Mouse (Mus musculus): Measurements from ENCODE around the gene A030005K14Rik. TPM values are rescaled to one million over a fixed set of nuclear protein-coding genes. Genes with fewer than 3 reads are reported as not detected.

A030005K14Rik gene
- polyA plus RNA-seq, 1 experiment from 2014 or later: not detected

GRCm38 (mm10) chr1:83084790-83085189, 25.6 kb upstream of the A030005K14Rik start:
- H3K9me3 ChIP-seq (replicated peaks; ENCODE audit: control insufficient read depth, low read length): no peaks in the 10 kb centered on the region
- no peak overlapping the region for H3K4me3 ChIP-seq (ENCODE audit: low read depth, low read length)
- H3K9ac ChIP-seq (replicated peaks; ENCODE audit: low read length): no peak overlapping the region
- H3K4me2 ChIP-seq (ENCODE audit: low read depth, low read length): no peak overlapping the region
- 90% methylated on average over 2 of the region's 2 CpGs for WGBS
- H3K36me3 ChIP-seq (replicated peaks; ENCODE audit: control insufficient read depth, insufficient read depth, low read depth, low read length): no peaks in the 10 kb centered on the region
- H3K27me3 ChIP-seq (ENCODE audit: control insufficient read depth, insufficient read depth, low read length): no peaks in the 10 kb centered on the region
- H3K4me1 ChIP-seq (ENCODE audit: control insufficient read depth, insufficient read depth, low read length): no peaks in the 10 kb centered on the region
- no peak overlapping the region for H3K27ac ChIP-seq (replicated peaks; ENCODE audit: low read depth, low read length)
- no peak for ATAC-seq (replicated peaks; ENCODE audit: insufficient number of reproducible peaks, low FRiP score, low TSS enrichment, low read depth)
- DNase-seq (ENCODE audit: low spot score): no peak

GRCm38 (mm10) chr1:83077016-83077415, 17.8 kb upstream of the A030005K14Rik start:
- no peak overlapping the region for H3K4me2 ChIP-seq (ENCODE audit: low read depth, low read length)
- DNase-seq (ENCODE audit: low spot score): peak; percentile 2
- 67% methylated on average over 6 of the region's 6 CpGs for WGBS
- no peaks in the 10 kb centered on the region for H3K36me3 ChIP-seq (replicated peaks; ENCODE audit: control insufficient read depth, insufficient read depth, low read depth, low read length)
- H3K9me3 ChIP-seq (replicated peaks; ENCODE audit: control insufficient read depth, low read length): no peaks in the 10 kb centered on the region
- no peak overlapping the region for H3K4me3 ChIP-seq (ENCODE audit: low read depth, low read length)
- no peak for ATAC-seq (replicated peaks; ENCODE audit: insufficient number of reproducible peaks, low FRiP score, low TSS enrichment, low read depth)
- H3K9ac ChIP-seq (replicated peaks; ENCODE audit: low read length): no peak overlapping the region
- H3K27ac ChIP-seq (replicated peaks; ENCODE audit: low read depth, low read length): no peak overlapping the region
- H3K4me1 ChIP-seq (ENCODE audit: control insufficient read depth, insufficient read depth, low read length): no peaks in the 10 kb centered on the region
- no peaks in the 10 kb centered on the region for H3K27me3 ChIP-seq (ENCODE audit: control insufficient read depth, insufficient read depth, low read length)

GRCm38 (mm10) chr1:83076190-83076917, 17.2 kb upstream of the A030005K14Rik start:
- no peak overlapping the region for H3K4me3 ChIP-seq (ENCODE audit: low read depth, low read length)
- H3K27ac ChIP-seq (replicated peaks; ENCODE audit: low read depth, low read length): no peak overlapping the region
- WGBS: 46% methylated on average over 11 of the region's 11 CpGs
- H3K4me1 ChIP-seq (ENCODE audit: control insufficient read depth, insufficient read depth, low read length): no peaks in the 10 kb centered on the region
- DNase-seq (ENCODE audit: low spot score) (peak; percentile 79), ATAC-seq (replicated peaks; ENCODE audit: insufficient number of reproducible peaks, low FRiP score, low TSS enrichment, low read depth) (peak; percentile 78; the same call in 1 of the 2 replicates)
- H3K9ac ChIP-seq (replicated peaks; ENCODE audit: low read length): no peak overlapping the region
- no peaks in the 10 kb centered on the region for H3K27me3 ChIP-seq (ENCODE audit: control insufficient read depth, insufficient read depth, low read length)
- H3K9me3 ChIP-seq (replicated peaks; ENCODE audit: control insufficient read depth, low read length): no peaks in the 10 kb centered on the region
- H3K36me3 ChIP-seq (replicated peaks; ENCODE audit: control insufficient read depth, insufficient read depth, low read depth, low read length): no peaks in the 10 kb centered on the region
- no peak overlapping the region for H3K4me2 ChIP-seq (ENCODE audit: low read depth, low read length)

- Histone ChIP-seq H3K9ac (replicated peaks; ENCODE audit: low read length) (no peak overlapping the region), H3K4me1 (ENCODE audit: control insufficient read depth, insufficient read depth, low read length) (no peaks in the 10 kb centered on the region), H3K9me3 (replicated peaks; ENCODE audit: control insufficient read depth, low read length) (no peaks in the 10 kb centered on the region), H3K4me3 (ENCODE audit: low read depth, low read length) (no peak overlapping the region), H3K27ac (replicated peaks; ENCODE audit: low read depth, low read length) (no peak overlapping the region), H3K4me2 (ENCODE audit: low read depth, low read length) (no peak overlapping the region), H3K36me3 (replicated peaks; ENCODE audit: control insufficient read depth, insufficient read depth, low read depth, low read length) (no peaks in the 10 kb centered on the region), H3K27me3 (ENCODE audit: control insufficient read depth, insufficient read depth, low read length) (no peaks in the 10 kb centered on the region)
- DNase-seq (ENCODE audit: low spot score) (no peak), ATAC-seq (replicated peaks; ENCODE audit: insufficient number of reproducible peaks, low FRiP score, low TSS enrichment, low read depth) (no peak)
- 42% methylated on average over 15 of the region's 15 CpGs for WGBS
Observed at GRCm38 (mm10) chr1:83075526-83076189, 16.5 kb upstream of the A030005K14Rik start.

DNA sequence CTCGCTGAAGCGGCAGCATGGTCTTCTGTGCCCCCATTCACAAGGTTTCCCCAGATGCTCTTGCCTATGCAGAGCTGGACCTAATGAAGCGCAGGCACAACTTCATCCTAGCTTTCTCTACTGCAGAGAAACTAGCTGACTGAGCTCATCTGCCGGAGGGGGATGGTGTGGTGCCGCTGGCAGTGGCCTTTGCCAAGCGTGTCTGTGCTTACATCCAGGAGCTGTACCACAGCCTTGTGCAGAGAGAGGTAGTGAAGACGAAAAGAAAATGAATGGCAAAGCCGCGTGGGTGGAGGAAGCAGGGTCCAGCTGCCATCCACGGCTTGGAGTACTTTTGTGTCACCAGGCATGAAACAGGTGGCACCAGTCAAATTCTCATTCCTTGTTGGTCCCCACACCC, 8.0 kb upstream of the A030005K14Rik start:
- no peaks in the 10 kb centered on the region for H3K27me3 ChIP-seq (ENCODE audit: control insufficient read depth, insufficient read depth, low read length)
- no peak overlapping the region for H3K4me2 ChIP-seq (ENCODE audit: low read depth, low read length)
- H3K36me3 ChIP-seq (replicated peaks; ENCODE audit: control insufficient read depth, insufficient read depth, low read depth, low read length): no peaks in the 10 kb centered on the region
- DNase-seq (ENCODE audit: low spot score) (no peak), ATAC-seq (replicated peaks; ENCODE audit: insufficient number of reproducible peaks, low FRiP score, low TSS enrichment, low read depth) (no peak)
- no peaks in the 10 kb centered on the region for H3K4me1 ChIP-seq (ENCODE audit: control insufficient read depth, insufficient read depth, low read length)
- no peak overlapping the region for H3K27ac ChIP-seq (replicated peaks; ENCODE audit: low read depth, low read length)
- H3K4me3 ChIP-seq (ENCODE audit: low read depth, low read length): no peak overlapping the region
- no peaks in the 10 kb centered on the region for H3K9me3 ChIP-seq (replicated peaks; ENCODE audit: control insufficient read depth, low read length)
- no peak overlapping the region for H3K9ac ChIP-seq (replicated peaks; ENCODE audit: low read length)
- 89% methylated on average over 10 of the region's 10 CpGs for WGBS

- no peaks in the 10 kb centered on the region for H3K9me3 ChIP-seq (replicated peaks; ENCODE audit: control insufficient read depth, low read length)
- H3K4me3 ChIP-seq (ENCODE audit: low read depth, low read length): no peak overlapping the region
- H3K4me2 ChIP-seq (ENCODE audit: low read depth, low read length): no peak overlapping the region
- no peak for ATAC-seq (replicated peaks; ENCODE audit: insufficient number of reproducible peaks, low FRiP score, low TSS enrichment, low read depth)
- H3K27me3 ChIP-seq (ENCODE audit: control insufficient read depth, insufficient read depth, low read length): no peaks in the 10 kb centered on the region
- no peaks in the 10 kb centered on the region for H3K36me3 ChIP-seq (replicated peaks; ENCODE audit: control insufficient read depth, insufficient read depth, low read depth, low read length)
- H3K27ac ChIP-seq (replicated peaks; ENCODE audit: low read depth, low read length): no peak overlapping the region
- no peaks in the 10 kb centered on the region for H3K4me1 ChIP-seq (ENCODE audit: control insufficient read depth, insufficient read depth, low read length)
- 86% methylated on average over 4 of the region's 4 CpGs for WGBS
- no peak for DNase-seq (ENCODE audit: low spot score)
- no peak overlapping the region for H3K9ac ChIP-seq (replicated peaks; ENCODE audit: low read length)
Observed at GRCm38 (mm10) chr1:83066577-83066976, 7.4 kb upstream of the A030005K14Rik start.

DNA sequence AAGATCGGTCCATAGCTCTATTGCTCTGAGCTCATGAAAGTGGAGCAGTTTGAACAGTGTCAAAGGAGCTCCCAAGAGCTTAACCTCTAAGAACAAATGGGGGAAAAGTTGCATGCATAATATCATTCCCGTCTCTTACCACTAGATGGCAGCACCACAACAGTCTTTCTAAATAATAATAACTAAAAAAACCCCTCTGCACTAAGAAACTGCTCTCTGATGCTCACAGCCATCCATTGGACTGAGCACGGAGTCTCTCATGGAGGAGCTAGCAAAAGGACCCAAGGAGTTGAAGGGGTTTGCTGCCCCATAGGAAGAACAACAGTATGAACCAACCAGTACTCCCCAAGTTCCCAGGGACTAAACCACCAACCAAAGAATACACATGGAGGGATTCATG, 5.7 kb upstream of the A030005K14Rik start:
- Histone ChIP-seq H3K4me2 (ENCODE audit: low read depth, low read length) (no peak overlapping the region), H3K36me3 (replicated peaks; ENCODE audit: control insufficient read depth, insufficient read depth, low read depth, low read length) (no peaks in the 10 kb centered on the region), H3K9ac (replicated peaks; ENCODE audit: low read length) (no peak overlapping the region), H3K4me3 (ENCODE audit: low read depth, low read length) (no peak overlapping the region), H3K4me1 (ENCODE audit: control insufficient read depth, insufficient read depth, low read length) (no peaks in the 10 kb centered on the region), H3K9me3 (replicated peaks; ENCODE audit: control insufficient read depth, low read length) (no peaks in the 10 kb centered on the region), H3K27ac (replicated peaks; ENCODE audit: low read depth, low read length) (no peak overlapping the region), H3K27me3 (ENCODE audit: control insufficient read depth, insufficient read depth, low read length) (no peaks in the 10 kb centered on the region)
- ATAC-seq (replicated peaks; ENCODE audit: insufficient number of reproducible peaks, low FRiP score, low TSS enrichment, low read depth) (no peak), DNase-seq (ENCODE audit: low spot score) (peak; percentile 71)
- 25% methylated on average over 3 of the region's 3 CpGs for WGBS

- H3K27me3 ChIP-seq (ENCODE audit: control insufficient read depth, insufficient read depth, low read length): no peaks in the 10 kb centered on the region
- H3K4me1 ChIP-seq (ENCODE audit: control insufficient read depth, insufficient read depth, low read length): no peaks in the 10 kb centered on the region
- no peak within 1 kb of the TSS for H3K4me2 ChIP-seq (ENCODE audit: low read depth, low read length)
- no peak within 1 kb of the TSS for H3K9ac ChIP-seq (replicated peaks; ENCODE audit: low read length)
- H3K36me3 ChIP-seq (replicated peaks; ENCODE audit: control insufficient read depth, insufficient read depth, low read depth, low read length): no peaks in the 10 kb centered on the region
- WGBS: 88% methylated on average over 4 of the region's 4 CpGs
- no peak for DNase-seq (ENCODE audit: low spot score)
- H3K27ac ChIP-seq (replicated peaks; ENCODE audit: low read depth, low read length): no peak within 1 kb of the TSS
- H3K9me3 ChIP-seq (replicated peaks; ENCODE audit: control insufficient read depth, low read length): no peaks in the 10 kb centered on the region
- H3K4me3 ChIP-seq (ENCODE audit: low read depth, low read length): no peak within 1 kb of the TSS
- no peak for ATAC-seq (replicated peaks; ENCODE audit: insufficient number of reproducible peaks, low FRiP score, low TSS enrichment, low read depth)
Observed at GRCm38 (mm10) chr1:83060643-83061042, 1.5 kb upstream of the A030005K14Rik start, which contains the start of gene Krtap28-13. Gene Krtap28-13, plus strand, starts transcription at chr1:83060930.

Data from embryonic facial prominence, embryonic 11.5 days (tissue).